Mouse (Mus musculus) limb, embryonic 10.5 days (tissue): ENCODE data around the gene Gm10282. TPM values are rescaled to one million over a fixed set of nuclear protein-coding genes. Genes with fewer than 3 reads are reported as not detected.
A peak's percentile ranks its signal among the peaks of the same experiment; 100 is the strongest.

ENCODE experiments used
- DNase-seq: peaks from one replicate; pipeline ENCODE4 v3.0.0-alpha.2; 2017; ENCODE audit warnings: low spot score
- H3K27ac ChIP-seq: fragments of 300-500 bp; sonication (generic); 2 replicates; pipeline ENCODE4 v1.5.1; 2016; ENCODE audit warnings: mild to moderate bottlenecking
- H3K27me3 ChIP-seq: fragments of 300-500 bp; sonication (generic); 2 replicates; pipeline ENCODE4 v1.6.1; 2016; ENCODE audit warnings: low read depth, mild to moderate bottlenecking; ENCODE audit not compliant: poor library complexity, severe bottlenecking
- H3K36me3 ChIP-seq: fragments of 300-500 bp; sonication (generic); 2 replicates; pipeline ENCODE4 v1.6.1; 2016; ENCODE audit warnings: mild to moderate bottlenecking, moderate library complexity
- H3K4me1 ChIP-seq: fragments of 300-500 bp; sonication (generic); 2 replicates; pipeline ENCODE4 v1.6.1; 2016
- H3K4me3 ChIP-seq: fragments of 300-500 bp; sonication (generic); 2 replicates; pipeline ENCODE4 v1.5.1; 2016; ENCODE audit warnings: mild to moderate bottlenecking, moderate library complexity
- H3K9me3 ChIP-seq: fragments of 300-500 bp; sonication (generic); replicated peaks from 2 replicates; pipeline ENCODE4 v1.6.1; 2016; ENCODE audit warnings: mild to moderate bottlenecking
- WGBS: fragments of 180-500 bp; shearing (Covaris S2); methylation state at CpG from one replicate; pipeline ENCODE4 v1.1.7; 2016; 5-methylcytosine and 5-hydroxymethylcytosine counted together
- polyA plus RNA-seq: library from polyadenylated mRNA; unstranded; fragments of >200 nt; fragmentation: Nextera tagmentation; extraction: Ambion mirVana; gene quantifications from 2 replicates; pipeline ENCODE4 v1.2.1, GENCODE M21; 2016

Gm10282 gene
- polyA plus RNA-seq, 1 experiment from 2014 or later, result 29.2 TPM

DNA sequence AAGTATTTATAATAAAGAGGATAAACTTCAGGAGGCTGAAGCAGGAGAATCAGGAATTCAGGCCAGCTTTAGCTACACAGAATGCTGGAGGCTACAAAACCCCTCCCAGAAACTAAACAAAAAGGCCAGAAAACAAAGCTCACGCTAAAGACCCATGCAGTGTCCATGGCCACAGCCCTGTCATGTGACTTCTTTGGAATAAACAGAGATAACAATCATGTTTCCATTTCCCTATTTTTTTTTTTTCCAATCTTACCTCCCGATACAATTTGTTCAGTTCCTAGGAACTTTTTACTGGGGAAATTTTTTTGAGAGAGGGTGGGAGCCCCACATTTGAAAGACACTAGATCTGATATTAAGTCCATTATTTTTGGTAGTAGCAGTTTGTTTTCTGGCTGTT is 31.2 kb upstream of the Gm10282 start:
- no peaks in the 10 kb centered on the region for H3K27me3 ChIP-seq
- peaks cover 57% of the 10 kb centered on the region for H3K36me3 ChIP-seq
- H3K27ac ChIP-seq, result no peak overlapping the region
- WGBS, result 85% methylated on average over 2 of the region's 2 CpGs
- H3K9me3 ChIP-seq, result no peaks in the 10 kb centered on the region
- no peak overlapping the region for H3K4me3 ChIP-seq
- peaks cover 9% of the 10 kb centered on the region for H3K4me1 ChIP-seq
- no peak for DNase-seq

DNA sequence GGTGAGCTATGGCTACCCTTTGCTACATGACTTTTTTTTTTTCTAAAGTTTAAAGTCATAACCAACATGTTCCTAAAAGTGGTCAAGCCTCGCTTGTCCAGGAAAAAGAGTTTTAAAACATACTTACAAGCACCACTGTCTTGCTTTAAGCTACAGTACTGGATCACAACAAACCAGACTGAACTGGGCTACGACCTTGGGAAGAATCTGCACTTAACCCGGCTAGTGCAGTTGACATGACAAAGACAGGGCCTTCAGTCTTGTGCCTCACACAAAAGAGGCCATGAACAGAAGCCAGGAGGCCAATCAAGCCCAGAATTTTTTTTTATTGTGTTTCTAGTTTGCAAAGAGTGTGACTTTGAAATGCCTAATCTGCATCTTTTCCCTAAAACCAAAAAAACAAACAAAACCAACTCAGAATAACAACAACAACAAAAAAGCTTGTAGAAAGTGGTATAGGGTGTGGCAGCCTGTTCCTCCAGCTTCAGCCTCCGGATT is 29.1 kb upstream of the Gm10282 start:
- Histone ChIP-seq H3K4me3 (no peak overlapping the region), H3K36me3 (peaks cover 37% of the 10 kb centered on the region), H3K9me3 (no peaks in the 10 kb centered on the region), H3K27me3 (no peaks in the 10 kb centered on the region), H3K27ac (no peak overlapping the region), H3K4me1 (peaks cover 9% of the 10 kb centered on the region)
- no peak for DNase-seq
- 84% methylated on average over 4 of the region's 4 CpGs for WGBS

DNA sequence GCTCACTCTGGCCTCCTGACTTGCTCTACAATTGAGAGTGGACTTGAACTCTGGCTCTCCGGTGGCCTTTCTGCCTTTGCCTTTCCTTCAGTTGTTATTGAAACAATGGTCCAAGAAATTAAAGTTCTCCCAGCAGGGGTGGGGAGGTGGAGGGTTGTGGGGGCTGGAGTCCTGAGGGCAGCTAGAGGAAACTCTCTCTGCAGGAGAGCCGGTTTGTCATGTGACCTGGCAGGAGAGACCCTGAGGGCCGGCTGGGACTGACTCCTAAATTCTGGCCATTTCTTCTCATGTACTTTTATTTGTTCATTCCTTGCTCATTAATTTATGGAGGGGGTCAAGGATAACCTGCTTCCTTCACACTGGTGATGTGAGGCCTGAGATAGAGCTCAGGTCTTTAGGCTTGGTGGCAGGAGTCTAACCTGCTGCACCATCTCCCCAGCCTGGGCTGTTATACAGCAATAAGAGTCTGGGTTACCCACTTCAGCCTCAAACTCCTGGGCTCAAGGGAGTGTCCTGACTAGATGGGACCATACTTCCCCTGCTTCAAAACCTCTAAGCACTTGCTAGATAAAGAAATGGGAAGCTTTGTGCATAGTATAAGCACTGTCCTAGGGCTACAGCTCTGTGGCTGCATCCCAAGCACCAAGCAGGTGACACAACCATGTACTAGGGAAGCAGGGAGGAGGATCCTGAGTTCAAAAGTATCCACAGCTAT is 28.5 kb upstream of the Gm10282 start:
- 55% methylated on average over 3 of the region's 3 CpGs for WGBS
- Histone ChIP-seq H3K27me3 (no peaks in the 10 kb centered on the region), H3K27ac (peak overlapping the region; percentile 61; the same call in 1 of the 2 replicates)

DNA sequence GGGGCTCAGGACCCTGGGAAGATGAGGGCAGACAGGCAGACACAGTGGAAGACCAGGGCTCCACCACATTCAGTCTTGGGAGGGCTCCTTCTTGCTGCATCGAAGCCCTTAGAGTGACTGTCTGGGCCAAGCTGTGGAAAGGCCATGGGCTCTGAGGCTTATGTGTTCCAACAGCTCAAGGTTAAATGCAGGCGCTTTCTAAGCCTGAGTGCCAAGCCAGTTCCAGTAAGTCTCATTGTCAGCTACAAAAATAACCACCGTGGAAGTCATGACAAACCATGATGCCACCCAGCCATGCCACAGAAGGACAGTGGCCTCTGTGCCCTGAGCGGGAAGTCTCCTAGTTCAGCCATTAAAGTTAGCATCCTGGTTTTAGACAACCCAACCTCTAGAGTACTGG is 26.6 kb upstream of the Gm10282 start:
- no peaks in the 10 kb centered on the region for H3K9me3 ChIP-seq
- no peak for DNase-seq
- WGBS, result 91% methylated on average over 4 of the region's 4 CpGs

More for the DNA sequence above, 28.5 kb upstream of the Gm10282 start:
- H3K36me3 ChIP-seq, result peaks cover 31% of the 10 kb centered on the region
- peaks cover 9% of the 10 kb centered on the region for H3K4me1 ChIP-seq
- no peaks in the 10 kb centered on the region for H3K9me3 ChIP-seq
- no peak for DNase-seq
- no peak overlapping the region for H3K4me3 ChIP-seq

DNA sequence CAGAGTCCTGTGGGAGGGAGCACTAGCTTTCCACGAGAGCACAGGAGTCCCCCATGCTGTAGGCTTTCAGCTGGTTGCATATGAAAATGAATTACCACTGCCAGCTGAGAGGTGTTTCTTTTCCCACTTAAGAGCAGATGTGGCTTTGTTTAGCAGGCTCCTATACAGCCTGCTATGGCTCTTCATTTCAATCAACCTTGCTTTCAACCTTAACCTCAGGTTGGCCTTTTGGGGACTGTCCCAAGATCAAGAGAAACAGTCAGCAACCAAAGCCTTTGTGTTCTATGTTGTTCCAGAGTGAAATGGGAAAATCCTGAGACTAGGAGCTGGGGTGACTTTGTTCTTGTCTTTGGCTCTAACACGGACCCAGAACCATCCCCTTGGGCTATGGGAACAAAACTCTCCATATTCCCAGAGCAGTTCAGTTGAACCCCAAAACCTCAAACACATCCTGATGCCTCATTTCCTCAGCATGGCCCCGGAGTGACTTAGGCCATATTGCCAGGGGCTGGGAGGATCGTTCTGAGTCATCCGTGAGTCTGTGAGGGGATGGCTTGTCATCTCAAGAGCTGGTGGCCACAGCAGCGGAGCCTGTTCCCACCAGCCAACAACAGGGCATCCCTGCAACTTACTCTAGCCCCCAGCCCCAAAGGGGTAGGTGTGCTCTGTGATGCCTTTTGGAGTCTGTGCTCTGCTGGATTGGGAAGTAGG is 25.9 kb upstream of the Gm10282 start:
- H3K9me3 ChIP-seq, result no peaks in the 10 kb centered on the region
- H3K27me3 ChIP-seq, result no peaks in the 10 kb centered on the region
- H3K4me1 ChIP-seq, result peaks cover 9% of the 10 kb centered on the region
- H3K27ac ChIP-seq, result no peak overlapping the region
- DNase-seq, result no peak
- H3K36me3 ChIP-seq, result peaks cover 11% of the 10 kb centered on the region
- H3K4me3 ChIP-seq, result no peak overlapping the region
- WGBS, result 82% methylated on average over 6 of the region's 6 CpGs

More for the DNA sequence above, 26.6 kb upstream of the Gm10282 start:
- Histone ChIP-seq H3K27ac (no peak overlapping the region), H3K36me3 (peaks cover 14% of the 10 kb centered on the region), H3K4me1 (peaks cover 9% of the 10 kb centered on the region), H3K4me3 (no peak overlapping the region), H3K27me3 (no peaks in the 10 kb centered on the region)

DNA sequence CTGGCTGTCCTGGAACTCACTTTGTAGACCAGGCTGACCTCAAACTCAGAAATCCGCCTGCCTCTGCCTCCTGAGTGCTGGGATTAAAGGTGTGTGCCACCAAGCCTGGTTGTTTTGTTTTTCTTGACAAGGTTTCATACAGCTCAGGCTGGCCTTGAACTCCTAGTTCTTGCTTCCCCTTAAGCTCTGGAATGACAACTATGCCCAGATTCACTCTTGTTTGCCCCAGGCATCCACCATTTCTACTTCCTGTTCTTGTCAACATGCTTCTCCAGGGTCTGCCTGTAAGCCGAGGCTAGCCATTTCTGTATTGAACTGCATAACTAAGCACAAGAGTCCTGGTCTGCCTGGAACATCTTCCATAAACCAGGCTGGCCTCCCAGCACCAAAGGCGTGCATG is 24.1 kb upstream of the Gm10282 start:
- WGBS, result 88% methylated on average over 3 of the region's 3 CpGs
- no peaks in the 10 kb centered on the region for H3K9me3 ChIP-seq
- peaks cover 5% of the 10 kb centered on the region; the same call in 1 of the 2 replicates for H3K27me3 ChIP-seq
- H3K27ac ChIP-seq, result no peak overlapping the region
- DNase-seq, result no peak
- no peaks in the 10 kb centered on the region for H3K36me3 ChIP-seq
- no peak overlapping the region for H3K4me3 ChIP-seq
- H3K4me1 ChIP-seq, result peaks cover 9% of the 10 kb centered on the region

DNA sequence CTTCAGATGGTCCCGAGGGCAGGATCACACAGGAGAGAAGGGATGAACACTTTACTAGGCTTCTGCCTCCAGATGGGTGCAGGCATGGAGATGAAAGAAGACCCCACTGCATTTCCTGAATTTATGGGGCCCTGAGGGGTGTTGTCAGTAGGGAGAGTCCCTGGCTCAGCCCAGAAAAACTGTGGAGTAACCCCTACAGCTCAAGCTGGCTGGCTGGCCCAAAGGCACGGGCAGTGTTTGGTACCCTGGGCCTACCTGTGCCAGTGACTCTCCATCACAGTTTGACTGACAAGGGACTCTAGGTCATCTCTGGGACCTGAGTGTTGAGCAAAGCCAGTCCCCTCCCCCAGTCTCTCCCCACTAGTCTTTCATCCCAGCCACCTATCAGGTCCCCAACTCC is 19.6 kb upstream of the Gm10282 start:
- 83% methylated on average over 2 of the region's 2 CpGs for WGBS
- H3K36me3 ChIP-seq, result no peaks in the 10 kb centered on the region
- no peaks in the 10 kb centered on the region for H3K9me3 ChIP-seq
- H3K27me3 ChIP-seq, result peaks cover 47% of the 10 kb centered on the region
- H3K4me1 ChIP-seq, result peaks cover 5% of the 10 kb centered on the region
- DNase-seq, result no peak
- no peak overlapping the region for H3K27ac ChIP-seq
- no peak overlapping the region for H3K4me3 ChIP-seq

DNA sequence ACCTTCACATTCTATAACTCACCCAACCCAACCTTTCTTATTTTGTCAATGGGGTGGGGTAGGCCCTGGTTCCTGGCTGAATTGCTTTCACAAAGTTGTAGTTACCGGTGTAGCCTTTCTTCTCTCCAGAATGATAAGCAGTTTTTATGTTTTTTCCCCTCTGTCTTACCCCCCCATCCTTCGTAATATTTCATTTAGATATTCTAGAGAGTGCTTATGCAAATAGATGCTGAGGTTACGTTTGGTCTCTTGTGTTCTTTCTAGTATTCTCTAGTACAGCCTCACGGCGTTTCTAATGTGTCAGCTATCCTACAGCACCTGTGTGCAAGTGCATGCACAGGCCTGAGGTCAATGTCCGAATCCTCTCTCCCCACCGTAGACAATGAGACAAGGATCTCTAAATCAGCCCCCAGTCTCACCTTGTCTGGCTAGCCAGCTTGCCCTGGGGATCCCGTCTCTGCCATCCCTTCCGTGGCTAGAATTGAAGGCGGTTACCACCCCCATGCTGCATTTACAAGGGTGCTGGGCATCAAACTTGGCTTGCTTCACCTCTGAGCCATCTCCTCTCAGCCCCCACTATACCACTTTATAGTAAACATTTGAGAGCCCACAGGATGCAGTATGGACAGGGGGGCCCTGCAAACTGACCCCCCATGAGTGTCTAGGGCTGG is 19.1 kb upstream of the Gm10282 start:
- Histone ChIP-seq H3K36me3 (no peaks in the 10 kb centered on the region), H3K27me3 (peaks cover 52% of the 10 kb centered on the region), H3K4me3 (no peak overlapping the region), H3K4me1 (peaks cover 10% of the 10 kb centered on the region), H3K9me3 (no peaks in the 10 kb centered on the region), H3K27ac (no peak overlapping the region)
- 83% methylated on average over 10 of the region's 10 CpGs for WGBS
- DNase-seq, result no peak

DNA sequence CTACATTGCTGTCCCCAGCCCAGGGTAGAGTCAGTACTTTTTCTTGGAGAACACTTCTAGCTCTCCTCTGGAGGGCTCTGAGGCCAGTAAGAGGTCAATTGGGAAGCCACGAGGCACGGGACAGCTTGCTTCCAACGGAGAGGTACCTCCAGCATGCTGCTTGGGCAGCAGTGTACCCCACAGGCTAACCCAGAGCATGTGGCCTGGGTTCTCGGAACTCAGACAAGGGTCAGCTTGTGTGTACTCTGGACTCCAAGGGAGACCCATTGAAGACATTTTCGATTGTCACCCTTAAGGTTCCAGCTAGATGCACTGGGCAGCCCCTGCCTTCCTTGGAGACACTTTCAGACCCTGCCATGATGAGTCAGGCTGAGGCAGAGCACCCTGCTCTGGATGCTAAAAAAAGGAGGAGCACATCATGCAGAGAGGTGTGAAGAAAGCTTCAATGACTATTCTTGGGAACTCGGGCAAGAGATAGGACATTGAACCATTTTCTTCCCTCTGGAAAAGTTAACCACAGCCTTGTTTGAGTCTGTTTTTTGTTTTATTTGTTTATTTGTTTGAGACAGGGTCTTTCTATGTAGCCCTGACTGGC is 18.2 kb upstream of the Gm10282 start:
- Histone ChIP-seq H3K36me3 (no peaks in the 10 kb centered on the region), H3K27ac (no peak overlapping the region), H3K4me1 (peaks cover 20% of the 10 kb centered on the region), H3K9me3 (no peaks in the 10 kb centered on the region), H3K27me3 (peaks cover 61% of the 10 kb centered on the region), H3K4me3 (no peak overlapping the region)
- DNase-seq, result no peak
- WGBS, result 63% methylated on average over 6 of the region's 6 CpGs

DNA sequence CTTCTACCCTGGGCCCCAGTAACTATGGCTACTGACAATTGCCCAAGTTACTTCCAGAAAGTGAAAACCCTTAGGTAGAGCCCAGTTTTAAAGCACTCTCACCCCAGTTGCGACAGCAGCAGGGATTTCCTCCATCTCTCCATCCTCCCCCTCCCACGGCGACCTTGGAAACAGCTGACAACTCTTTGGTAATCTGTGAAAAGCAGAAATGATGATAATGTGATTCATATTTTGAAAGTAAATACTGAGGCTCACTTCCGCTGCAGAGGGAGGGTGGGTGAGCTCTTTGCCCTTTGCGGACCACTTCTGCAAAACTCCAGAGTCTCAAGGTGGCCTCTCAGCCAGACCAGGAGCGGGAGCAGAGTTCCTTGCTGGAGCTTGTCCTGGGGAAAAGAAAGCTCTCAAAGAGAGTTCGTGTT is 17.4 kb upstream of the Gm10282 start:
- Histone ChIP-seq H3K4me1 (peaks cover 20% of the 10 kb centered on the region), H3K27me3 (peaks cover 67% of the 10 kb centered on the region), H3K36me3 (no peaks in the 10 kb centered on the region), H3K4me3 (no peak overlapping the region), H3K27ac (no peak overlapping the region), H3K9me3 (no peaks in the 10 kb centered on the region)
- 72% methylated on average over 7 of the region's 7 CpGs for WGBS
- DNase-seq, result no peak

DNA sequence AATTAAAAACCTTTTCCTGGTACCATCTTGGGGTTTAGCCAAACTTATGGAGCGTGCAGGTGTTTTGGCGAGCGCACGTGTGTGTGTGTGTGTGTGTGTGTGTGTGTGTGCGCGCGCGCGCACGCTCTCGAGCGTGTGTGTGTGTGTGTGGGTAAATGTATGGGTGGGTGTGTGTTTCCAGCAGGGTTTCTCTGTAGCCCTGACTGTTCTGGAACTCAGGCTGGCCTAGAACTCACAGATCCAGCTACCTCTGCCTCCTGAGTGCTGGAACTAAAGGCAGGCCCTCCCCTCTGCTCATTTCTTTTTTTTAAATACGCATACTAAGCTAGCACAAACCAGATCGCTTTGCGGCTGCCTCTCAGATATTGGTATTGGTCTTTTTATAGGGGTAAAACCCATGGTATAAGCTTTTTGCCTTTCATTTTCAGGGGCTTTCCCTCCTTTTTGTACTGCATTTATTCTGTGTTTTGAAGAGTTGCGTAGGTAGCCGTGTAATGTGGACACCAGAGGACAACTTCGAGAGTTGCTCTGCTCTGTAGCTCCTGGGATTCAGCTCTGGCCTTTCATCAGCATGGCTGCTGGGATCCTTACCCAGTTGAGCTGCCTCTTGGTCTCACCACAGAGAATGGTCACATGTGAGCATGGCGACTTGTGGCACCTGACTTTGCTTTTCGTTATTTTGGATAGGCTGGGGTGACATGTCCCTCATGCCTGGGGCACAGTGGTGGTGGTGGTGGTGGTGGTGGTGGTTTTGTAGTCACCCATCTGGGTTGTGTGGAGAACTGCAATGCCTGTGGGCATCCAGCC is 16.8 kb upstream of the Gm10282 start:
- peaks cover 72% of the 10 kb centered on the region for H3K27me3 ChIP-seq

More for the DNA sequence above, 16.8 kb upstream of the Gm10282 start:
- Histone ChIP-seq H3K4me1 (peaks cover 20% of the 10 kb centered on the region), H3K4me3 (no peak overlapping the region), H3K36me3 (no peaks in the 10 kb centered on the region), H3K9me3 (no peaks in the 10 kb centered on the region), H3K27ac (no peak overlapping the region)
- WGBS, result 91% methylated on average over 20 of the region's 20 CpGs
- DNase-seq, result no peak
